Mouse (Mus musculus): ENCODE data around the gene Pdcd4. TPM values are rescaled to one million over a fixed set of nuclear protein-coding genes. Genes with fewer than 3 reads are reported as not detected.
A peak's percentile ranks its signal among the peaks of the same experiment; 100 is the strongest.
"Not testable (repeated sequence)": the region's sequence is repeated elsewhere in the genome, so short reads cannot be mapped to it uniquely, and the experiment has no call there.

Gene Pdcd4
- total RNA-seq, 4 experiments from 2014 or later = 18.3 to 28.1 (median 23.4) TPM

- no peak for DNase-seq (ENCODE audit: low spot score)
Measured at GRCm38 (mm10) chr19:53944786-53945169, 52.7 kb downstream of the Pdcd4 start.

GRCm38 (mm10) chr19:53945171-53946042, 53.4 kb downstream of the Pdcd4 start:
- DNase-seq (ENCODE audit: low spot score) = peak; percentile 18

GRCm38 (mm10) chr19:53957513-53957912, 65.5 kb downstream of the Pdcd4 start:
- no peak for DNase-seq (ENCODE audit: low spot score)

- DNase-seq (ENCODE audit: low spot score) = no peak
Measured at GRCm38 (mm10) chr19:53962511-53962910, 70.5 kb downstream of the Pdcd4 start.

- DNase-seq (ENCODE audit: low spot score) = not testable (repeated sequence)
Measured at GRCm38 (mm10) chr19:53964347-53964746, 72.3 kb downstream of the Pdcd4 start.

GRCm38 (mm10) chr19:53964910-53965633, 73.0 kb downstream of the Pdcd4 start:
- DNase-seq (ENCODE audit: low spot score) = no peak

- no peak for DNase-seq (ENCODE audit: low spot score)
Measured at GRCm38 (mm10) chr19:53969226-53969625, 77.2 kb downstream of the Pdcd4 start.

GRCm38 (mm10) chr19:53971938-53972337, 79.9 kb downstream of the Pdcd4 start:
- DNase-seq (ENCODE audit: low spot score) = no peak

GRCm38 (mm10) chr19:53973656-53974055, 81.6 kb downstream of the Pdcd4 start:
- DNase-seq (ENCODE audit: low spot score) = no peak

Other genes with a start within 250 kb of the Pdcd4 start
- gene Rbm20, start 214.9 kb upstream of the Pdcd4 start, total RNA-seq (2022) = 100 to 1,000 TPM; 232 to 257 (median 245) TPM
- gene Shoc2, start 52.1 kb downstream of the Pdcd4 start, total RNA-seq (2022) = 10 to 100 TPM; 23.1 to 27.9 (median 24.0) TPM
- gene Bbip1, start 52.4 kb downstream of the Pdcd4 start, total RNA-seq (2022) = 10 to 100 TPM; 36.5 to 41.6 (median 37.9) TPM
- under 1 TPM; 0.28 to 0.75 (median 0.45) TPM for gene Adra2a, start 151.9 kb downstream of the Pdcd4 start, total RNA-seq (2022)

Measured in heart, adult 8-10 months (tissue).